Mouse (Mus musculus): ENCODE results near the gene Tmem117.

DNA sequence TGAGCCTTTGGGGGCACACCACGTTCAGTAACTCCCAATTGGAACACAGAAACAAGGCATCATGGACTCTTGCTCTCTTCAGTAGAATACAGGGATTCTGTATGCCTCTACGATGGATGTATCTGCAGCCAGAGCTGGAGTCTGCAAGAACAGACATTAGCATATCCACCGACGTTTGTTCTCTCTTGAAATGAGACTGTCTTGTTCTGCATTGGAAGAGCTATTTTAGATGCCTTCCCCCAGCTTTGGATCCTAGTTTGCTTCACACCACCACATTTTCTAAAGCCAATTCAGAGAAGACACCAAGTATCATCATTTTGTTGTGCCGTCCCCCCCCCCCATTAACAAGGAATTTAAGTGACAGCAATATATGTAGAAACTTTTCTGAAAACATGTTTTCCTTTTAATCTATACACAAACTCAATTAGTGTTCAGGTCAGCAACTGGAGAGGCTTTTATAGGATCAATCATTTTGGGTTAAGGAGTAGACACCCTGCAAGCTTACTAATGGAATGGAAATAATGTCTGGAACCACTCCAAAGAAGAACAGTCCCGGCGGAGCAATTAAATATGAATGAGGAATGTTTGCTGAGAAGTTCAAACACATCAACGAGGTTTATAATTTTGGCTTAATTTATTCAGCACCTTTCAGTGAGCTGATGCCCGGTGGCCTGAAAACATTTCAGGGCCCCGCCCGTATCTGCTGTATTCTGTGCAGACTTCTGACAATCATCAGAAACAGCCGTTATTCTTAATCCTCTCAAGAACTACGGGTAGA, 339.6 kb downstream of the Tmem117 start:
- TF ChIP-seq POLR2A (IDR thresholded peaks at IDR 0.05; ENCODE audit: control insufficient read depth, low read depth, low read length), result no peak
- TF ChIP-seq CTCF (IDR thresholded peaks at IDR 0.05; ENCODE audit: control insufficient read depth, insufficient read depth, insufficient replicate concordance, low read depth, low read length), result no peak

Data from testis, adult 2 months (tissue).